Mouse (Mus musculus) E14TG2a.4 (cell line): ENCODE data around the gene Adprm.

Experiments
- H3K27me3 ChIP-seq: 2 replicates; pipeline ENCODE4 v1.6.1; 2014; ENCODE audit warnings: low read length, control low read depth; ENCODE audit not compliant: insufficient read depth
- H3K36me3 ChIP-seq: 2 replicates; pipeline ENCODE4 v1.6.1; 2014; ENCODE audit warnings: low read length, control low read depth; ENCODE audit not compliant: insufficient read depth
- H3K4me1 ChIP-seq: replicated peaks from 2 replicates; pipeline ENCODE4 v1.6.1; 2014; ENCODE audit warnings: low read depth, low read length, control low read depth
- H3K4me3 ChIP-seq: replicated peaks from 2 replicates; pipeline ENCODE4 v1.5.1; 2014; ENCODE audit warnings: mild to moderate bottlenecking, low read length
- H3K9me3 ChIP-seq: 2 replicates; pipeline ENCODE4 v1.6.1; 2014; ENCODE audit warnings: low read length, control low read depth
- CTCF ChIP-seq: conservative IDR thresholded peaks from 2 replicates; pipeline ENCODE4 v1.5.1; 2014; ENCODE audit warnings: low read length
- NANOG ChIP-seq: IDR thresholded peaks from 2 replicates; pipeline ENCODE4 v1.6.1; 2014; ENCODE audit warnings: borderline replicate concordance, low read length, mixed read lengths
- POU5F1 ChIP-seq: IDR thresholded peaks from 2 replicates; pipeline ENCODE4 v1.6.1; 2014; ENCODE audit warnings: low read length, borderline replicate concordance

Gene Adprm

GRCm38 (mm10) chr11:67062726-67063125 lies 10.3 kb upstream of the Adprm start:
- TF ChIP-seq CTCF, result no peak
- TF ChIP-seq NANOG, result no peak
- TF ChIP-seq POU5F1, result no peak
- peaks cover 96% of the 10 kb centered on the region for H3K36me3 ChIP-seq
- no peaks in the 10 kb centered on the region for H3K27me3 ChIP-seq
- no peaks in the 10 kb centered on the region for H3K9me3 ChIP-seq
- peaks cover 13% of the 10 kb centered on the region for H3K4me1 ChIP-seq
- H3K4me3 ChIP-seq, result no peak overlapping the region

GRCm38 (mm10) chr11:67061311-67061710 lies 8.9 kb upstream of the Adprm start:
- peaks cover 21% of the 10 kb centered on the region for H3K4me1 ChIP-seq
- TF ChIP-seq POU5F1 (no peak), CTCF (no peak), NANOG (no peak)

GRCm38 (mm10) chr11:67054754-67055365 lies 2.5 kb upstream of the Adprm start:
- peaks cover 60% of the 10 kb centered on the region for H3K4me1 ChIP-seq
- H3K27me3 ChIP-seq, result no peaks in the 10 kb centered on the region
- peaks cover 74% of the 10 kb centered on the region for H3K36me3 ChIP-seq
- no peaks in the 10 kb centered on the region for H3K9me3 ChIP-seq
- no peak overlapping the region for H3K4me3 ChIP-seq
- TF ChIP-seq CTCF (no peak), NANOG (no peak)

More at GRCm38 (mm10) chr11:67061311-67061710, 8.9 kb upstream of the Adprm start:
- Histone ChIP-seq H3K36me3 (peaks cover 98% of the 10 kb centered on the region), H3K9me3 (no peaks in the 10 kb centered on the region), H3K27me3 (no peaks in the 10 kb centered on the region), H3K4me3 (no peak overlapping the region)

GRCm38 (mm10) chr11:67051676-67052320 lies 596 bp downstream of the Adprm start:
- Histone ChIP-seq H3K36me3 (peaks cover 48% of the 10 kb centered on the region), H3K9me3 (no peaks in the 10 kb centered on the region), H3K4me3 (peak overlapping the region; percentile 100), H3K4me1 (peaks cover 72% of the 10 kb centered on the region), H3K27me3 (no peaks in the 10 kb centered on the region)
- TF ChIP-seq NANOG (no peak), POU5F1 (no peak), CTCF (no peak)

GRCm38 (mm10) chr11:67049256-67049655 lies 3.1 kb downstream of the Adprm start:
- no peak overlapping the region; the same call in 1 of the 2 replicates for H3K4me3 ChIP-seq
- no peaks in the 10 kb centered on the region for H3K9me3 ChIP-seq
- H3K36me3 ChIP-seq, result peaks cover 35% of the 10 kb centered on the region
- TF ChIP-seq NANOG (no peak), CTCF (peak; percentile 42)
- peaks cover 83% of the 10 kb centered on the region for H3K4me1 ChIP-seq
- H3K27me3 ChIP-seq, result no peaks in the 10 kb centered on the region

GRCm38 (mm10) chr11:67048496-67048895 lies 3.9 kb downstream of the Adprm start:
- Histone ChIP-seq H3K4me1 (peaks cover 83% of the 10 kb centered on the region), H3K27me3 (no peaks in the 10 kb centered on the region), H3K36me3 (peaks cover 30% of the 10 kb centered on the region), H3K4me3 (peak overlapping the region; percentile 58), H3K9me3 (no peaks in the 10 kb centered on the region)
- no peak for TF ChIP-seq NANOG
- TF ChIP-seq CTCF, result no peak
- no peak for TF ChIP-seq POU5F1

- no peak overlapping the region for H3K4me3 ChIP-seq
Observed at GRCm38 (mm10) chr11:67047199-67047598, 5.2 kb downstream of the Adprm start.

GRCm38 (mm10) chr11:67044959-67045358 lies 7.4 kb downstream of the Adprm start:
- no peak for TF ChIP-seq NANOG
- Histone ChIP-seq H3K4me1 (peaks cover 97% of the 10 kb centered on the region), H3K9me3 (no peaks in the 10 kb centered on the region), H3K36me3 (peaks cover 47% of the 10 kb centered on the region), H3K27me3 (no peaks in the 10 kb centered on the region), H3K4me3 (peak overlapping the region; percentile 37)

More at GRCm38 (mm10) chr11:67047199-67047598, 5.2 kb downstream of the Adprm start:
- no peaks in the 10 kb centered on the region for H3K9me3 ChIP-seq
- H3K4me1 ChIP-seq, result peaks cover 91% of the 10 kb centered on the region
- H3K36me3 ChIP-seq, result peaks cover 33% of the 10 kb centered on the region
- no peaks in the 10 kb centered on the region for H3K27me3 ChIP-seq
- TF ChIP-seq CTCF (no peak), POU5F1 (no peak), NANOG (no peak)

- no peak for TF ChIP-seq CTCF
- TF ChIP-seq NANOG, result no peak
- TF ChIP-seq POU5F1, result no peak
- Histone ChIP-seq H3K4me1 (peaks cover 92% of the 10 kb centered on the region), H3K4me3 (peak overlapping the region; percentile 75), H3K36me3 (peaks cover 58% of the 10 kb centered on the region), H3K27me3 (no peaks in the 10 kb centered on the region), H3K9me3 (no peaks in the 10 kb centered on the region)
Observed at GRCm38 (mm10) chr11:67043007-67043406, 9.4 kb downstream of the Adprm start.
